Mouse (Mus musculus): ENCODE measurements around the gene Kcnq1. TPM values are rescaled to one million over a fixed set of nuclear protein-coding genes. Genes with fewer than 3 reads are reported as not detected.

The Kcnq1 gene
- polyA plus RNA-seq, 1 experiment from 2014 or later = 13.4 TPM

DNA sequence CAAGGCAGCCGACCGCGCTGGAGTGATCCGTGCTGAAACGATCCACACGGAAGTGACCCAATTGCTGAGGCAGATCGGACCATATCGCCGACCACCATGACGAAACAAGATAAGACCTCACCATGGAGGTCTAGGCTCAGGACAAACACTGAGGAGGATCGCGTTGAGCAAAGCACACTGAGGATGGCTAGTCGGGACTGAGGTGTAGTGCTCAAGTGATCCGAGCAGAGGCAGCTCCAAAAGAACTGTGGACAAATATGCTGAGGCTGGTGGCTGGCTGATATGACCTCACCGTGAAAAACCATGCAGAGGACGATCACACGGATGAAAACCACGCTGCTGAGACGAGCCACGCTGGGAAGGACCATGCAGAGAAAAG is 189.8 kb downstream of the Kcnq1 start:
- Histone ChIP-seq H3K9me3 (replicated peaks; ENCODE audit: low read length) (no peaks in the 10 kb centered on the region), H3K9ac (ENCODE audit: low read depth, low read length) (peak overlapping the region; percentile 59), H3K36me3 (ENCODE audit: insufficient read depth, low read length) (no peaks in the 10 kb centered on the region), H3K27ac (peak overlapping the region; percentile 79), H3K4me1 (replicated peaks; ENCODE audit: insufficient read depth, low read length) (peaks cover 2% of the 10 kb centered on the region; the same call in 1 of the 2 replicates), H3K4me3 (replicated peaks; ENCODE audit: low read depth, low read length) (peak overlapping the region; percentile 44), H3K27me3 (ENCODE audit: insufficient read depth, low read length) (no peaks in the 10 kb centered on the region), H3K4me2 (ENCODE audit: low read length) (peak overlapping the region; percentile 59)
- ATAC-seq (replicated peaks; ENCODE audit: low FRiP score, low read depth) (peak; percentile 18; the same call in 1 of the 2 replicates), DNase-seq (ENCODE audit: low spot score) (no peak)
- 52% methylated on average over 20 of the region's 20 CpGs for WGBS
- no peak for TF ChIP-seq CTCF (IDR thresholded peaks at IDR 0.05; ENCODE audit: low read depth)

DNA sequence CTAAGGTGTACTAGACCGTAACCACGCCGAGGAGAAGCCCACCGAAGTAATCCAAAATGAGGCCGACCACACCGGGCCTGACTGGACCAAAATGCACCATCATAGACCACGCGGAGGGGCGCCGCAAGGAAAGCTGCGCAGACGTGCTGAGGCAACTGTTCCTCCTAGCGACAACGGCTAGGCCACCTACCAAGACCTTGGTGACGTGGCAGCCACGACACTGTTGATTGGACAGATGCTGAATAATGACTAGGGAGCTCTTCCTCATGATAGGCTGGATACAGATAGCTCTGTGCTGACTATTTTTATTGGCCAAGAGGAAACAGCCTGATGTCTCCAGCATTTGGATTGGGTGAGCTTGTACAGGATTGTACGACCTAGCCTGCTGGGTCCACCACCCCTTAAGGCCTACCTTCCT is 190.2 kb downstream of the Kcnq1 start:
- 59% methylated on average over 17 of the region's 17 CpGs for WGBS
- Histone ChIP-seq H3K36me3 (ENCODE audit: insufficient read depth, low read length) (no peaks in the 10 kb centered on the region), H3K4me1 (replicated peaks; ENCODE audit: insufficient read depth, low read length) (no peaks in the 10 kb centered on the region), H3K9me3 (replicated peaks; ENCODE audit: low read length) (no peaks in the 10 kb centered on the region), H3K9ac (ENCODE audit: low read depth, low read length) (peak overlapping the region; percentile 59), H3K4me3 (replicated peaks; ENCODE audit: low read depth, low read length) (peak overlapping the region; percentile 44), H3K27me3 (ENCODE audit: insufficient read depth, low read length) (no peaks in the 10 kb centered on the region), H3K27ac (peak overlapping the region; percentile 79), H3K4me2 (ENCODE audit: low read length) (peak overlapping the region; percentile 59)
- 0 out of 2 replicates have a peak, but pooled peaks have one; percentile 1 for TF ChIP-seq CTCF (IDR thresholded peaks at IDR 0.05; ENCODE audit: low read depth)
- DNase-seq (ENCODE audit: low spot score) = peak; percentile 95
- peak; percentile 97 for ATAC-seq (replicated peaks; ENCODE audit: low FRiP score, low read depth)

DNA sequence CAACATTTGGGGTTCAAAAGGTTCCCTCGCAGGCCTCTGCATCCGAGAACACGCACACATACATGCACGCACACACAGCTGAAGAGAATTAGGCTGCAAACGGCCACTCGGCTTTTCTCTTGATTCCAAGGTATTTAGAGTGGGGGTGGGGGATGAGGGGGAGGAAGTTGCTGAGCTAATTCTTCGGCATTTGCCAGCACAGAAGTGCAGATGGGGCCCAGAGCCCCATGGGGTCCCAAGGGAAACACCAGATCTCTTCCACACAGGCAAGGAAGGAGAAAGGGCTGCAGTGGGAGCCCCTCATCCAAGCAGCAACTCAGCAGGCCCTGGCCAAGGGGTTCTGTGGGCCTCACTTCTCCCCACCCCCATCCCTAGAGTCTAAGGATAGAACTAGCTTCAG is 193.9 kb downstream of the Kcnq1 start:
- no peaks in the 10 kb centered on the region for H3K27me3 ChIP-seq (ENCODE audit: insufficient read depth, low read length)
- no peak overlapping the region for H3K27ac ChIP-seq
- DNase-seq (ENCODE audit: low spot score) (no peak), ATAC-seq (replicated peaks; ENCODE audit: low FRiP score, low read depth) (no peak)
- H3K4me3 ChIP-seq (replicated peaks; ENCODE audit: low read depth, low read length) = no peak overlapping the region
- TF ChIP-seq CTCF (IDR thresholded peaks at IDR 0.05; ENCODE audit: low read depth) = no peak
- WGBS = 32% methylated on average over 7 of the region's 7 CpGs
- no peaks in the 10 kb centered on the region for H3K4me1 ChIP-seq (replicated peaks; ENCODE audit: insufficient read depth, low read length)
- H3K4me2 ChIP-seq (ENCODE audit: low read length) = no peak overlapping the region
- H3K36me3 ChIP-seq (ENCODE audit: insufficient read depth, low read length) = no peaks in the 10 kb centered on the region
- no peaks in the 10 kb centered on the region for H3K9me3 ChIP-seq (replicated peaks; ENCODE audit: low read length)
- H3K9ac ChIP-seq (ENCODE audit: low read depth, low read length) = no peak overlapping the region

DNA sequence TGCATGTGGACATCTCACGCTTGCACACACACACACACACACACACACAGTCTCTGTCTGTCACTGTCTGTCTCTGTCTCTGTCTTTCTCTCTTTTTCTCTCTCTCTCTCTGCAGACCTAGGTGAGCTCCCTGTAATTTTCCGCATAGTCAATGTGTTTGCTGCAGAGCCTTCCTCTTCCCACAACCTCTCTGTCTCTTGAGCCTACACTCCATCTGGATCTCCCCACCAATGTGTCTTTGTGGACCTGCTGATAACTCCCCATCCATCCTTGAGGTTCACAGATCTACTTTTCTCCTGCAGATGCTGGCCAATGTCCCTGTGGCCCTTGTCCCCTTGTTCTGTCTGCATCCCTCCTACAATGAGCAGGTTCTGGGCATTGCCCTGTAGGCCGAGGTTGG is 194.5 kb downstream of the Kcnq1 start:
- Histone ChIP-seq H3K4me2 (ENCODE audit: low read length) (no peak overlapping the region), H3K4me3 (replicated peaks; ENCODE audit: low read depth, low read length) (no peak overlapping the region), H3K9me3 (replicated peaks; ENCODE audit: low read length) (no peaks in the 10 kb centered on the region), H3K36me3 (ENCODE audit: insufficient read depth, low read length) (no peaks in the 10 kb centered on the region), H3K27me3 (ENCODE audit: insufficient read depth, low read length) (no peaks in the 10 kb centered on the region), H3K27ac (no peak overlapping the region), H3K9ac (ENCODE audit: low read depth, low read length) (no peak overlapping the region), H3K4me1 (replicated peaks; ENCODE audit: insufficient read depth, low read length) (no peaks in the 10 kb centered on the region)
- WGBS = 90% methylated on average over 3 of the region's 3 CpGs
- no peak for TF ChIP-seq CTCF (IDR thresholded peaks at IDR 0.05; ENCODE audit: low read depth)
- ATAC-seq (replicated peaks; ENCODE audit: low FRiP score, low read depth) = no peak
- DNase-seq (ENCODE audit: low spot score) = no peak

DNA sequence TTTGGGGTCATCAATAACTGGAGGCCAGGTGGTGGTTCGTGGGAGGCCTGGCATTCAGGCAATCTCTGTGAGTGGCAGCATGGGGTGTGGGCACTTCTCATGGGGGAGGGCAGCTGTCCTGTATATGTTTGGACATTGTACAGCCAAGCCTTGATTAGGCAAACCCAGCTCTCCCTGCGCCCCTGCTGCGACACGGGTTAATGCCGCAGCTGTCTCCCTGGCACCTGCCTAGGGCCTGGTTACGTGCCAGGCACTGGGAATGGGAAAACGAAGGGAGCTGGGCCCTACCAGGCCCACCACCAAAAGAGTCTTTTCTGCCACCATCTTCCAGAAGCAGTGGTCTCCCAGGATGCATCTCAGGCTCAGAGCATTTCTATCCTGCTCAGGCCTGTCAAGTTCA is 196.0 kb downstream of the Kcnq1 start:
- Histone ChIP-seq H3K4me2 (ENCODE audit: low read length) (no peak overlapping the region), H3K4me3 (replicated peaks; ENCODE audit: low read depth, low read length) (no peak overlapping the region), H3K27ac (no peak overlapping the region), H3K9me3 (replicated peaks; ENCODE audit: low read length) (no peaks in the 10 kb centered on the region), H3K9ac (ENCODE audit: low read depth, low read length) (no peak overlapping the region), H3K4me1 (replicated peaks; ENCODE audit: insufficient read depth, low read length) (no peaks in the 10 kb centered on the region), H3K27me3 (ENCODE audit: insufficient read depth, low read length) (no peaks in the 10 kb centered on the region), H3K36me3 (ENCODE audit: insufficient read depth, low read length) (no peaks in the 10 kb centered on the region)
- no peak for ATAC-seq (replicated peaks; ENCODE audit: low FRiP score, low read depth)
- TF ChIP-seq CTCF (IDR thresholded peaks at IDR 0.05; ENCODE audit: low read depth) = no peak
- no peak for DNase-seq (ENCODE audit: low spot score)
- WGBS = 87% methylated on average over 7 of the region's 7 CpGs

DNA sequence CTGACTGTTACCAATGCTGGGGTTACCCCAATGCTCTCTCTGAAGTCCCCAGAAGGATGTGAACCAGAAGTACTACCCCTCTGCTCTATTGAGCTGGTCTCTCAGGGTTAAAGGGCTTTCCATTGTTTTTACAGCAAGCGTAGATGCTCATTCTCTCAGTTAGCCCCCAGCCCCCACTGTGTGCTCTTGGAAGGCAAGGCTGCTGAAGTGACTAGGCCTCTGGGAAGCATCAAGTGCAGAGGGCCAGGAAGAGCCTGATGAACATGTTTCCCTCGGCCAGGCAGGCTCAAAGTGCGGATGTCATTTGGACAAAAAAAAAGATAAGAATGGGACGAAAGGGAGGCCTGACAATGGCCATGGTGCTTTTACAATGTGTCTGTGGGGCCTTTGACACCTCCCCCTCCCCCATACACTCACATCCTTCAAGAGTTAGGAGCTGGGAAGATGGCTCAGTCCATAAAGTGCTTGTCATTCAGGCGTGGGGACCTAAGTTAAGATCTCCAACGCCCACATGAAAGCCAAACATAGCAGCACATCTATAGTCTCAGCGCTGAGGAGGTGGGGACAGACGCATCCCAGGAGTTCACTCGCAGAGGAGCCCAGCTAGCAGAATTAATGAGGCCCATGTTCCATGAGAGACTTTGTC is 196.6 kb downstream of the Kcnq1 start:
- 39% methylated on average over 9 of the region's 9 CpGs for WGBS
- Histone ChIP-seq H3K4me1 (replicated peaks; ENCODE audit: insufficient read depth, low read length) (no peaks in the 10 kb centered on the region), H3K27me3 (ENCODE audit: insufficient read depth, low read length) (no peaks in the 10 kb centered on the region), H3K4me2 (ENCODE audit: low read length) (no peak overlapping the region), H3K27ac (no peak overlapping the region), H3K36me3 (ENCODE audit: insufficient read depth, low read length) (no peaks in the 10 kb centered on the region), H3K9me3 (replicated peaks; ENCODE audit: low read length) (no peaks in the 10 kb centered on the region), H3K4me3 (replicated peaks; ENCODE audit: low read depth, low read length) (no peak overlapping the region), H3K9ac (ENCODE audit: low read depth, low read length) (no peak overlapping the region)
- DNase-seq (ENCODE audit: low spot score) (no peak), ATAC-seq (replicated peaks; ENCODE audit: low FRiP score, low read depth) (no peak)
- no peak for TF ChIP-seq CTCF (IDR thresholded peaks at IDR 0.05; ENCODE audit: low read depth)

DNA sequence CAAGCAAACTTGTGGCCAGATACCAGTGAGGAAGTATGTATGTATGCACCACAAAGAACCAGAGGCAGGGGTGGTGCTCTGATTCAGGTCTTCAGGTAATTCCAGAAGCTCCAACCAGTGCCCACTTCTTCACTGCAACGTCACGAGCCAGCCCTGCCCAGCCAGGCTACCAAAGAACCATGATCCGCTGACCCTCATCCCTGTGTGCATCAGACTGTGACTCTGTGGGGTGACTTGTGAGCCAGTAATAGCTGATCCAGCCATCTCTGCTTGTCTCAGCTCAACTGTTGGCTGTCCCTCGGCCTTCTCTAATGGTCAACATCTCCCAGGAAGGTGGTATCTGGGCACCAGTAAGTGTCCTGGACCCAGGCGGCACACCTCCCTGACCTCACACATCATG is 197.4 kb downstream of the Kcnq1 start:
- TF ChIP-seq CTCF (IDR thresholded peaks at IDR 0.05; ENCODE audit: low read depth) = no peak
- H3K36me3 ChIP-seq (ENCODE audit: insufficient read depth, low read length) = no peaks in the 10 kb centered on the region
- no peaks in the 10 kb centered on the region for H3K9me3 ChIP-seq (replicated peaks; ENCODE audit: low read length)
- WGBS = 79% methylated on average over 5 of the region's 5 CpGs
- no peak overlapping the region for H3K4me2 ChIP-seq (ENCODE audit: low read length)
- no peaks in the 10 kb centered on the region for H3K4me1 ChIP-seq (replicated peaks; ENCODE audit: insufficient read depth, low read length)
- ATAC-seq (replicated peaks; ENCODE audit: low FRiP score, low read depth) = no peak
- no peak overlapping the region for H3K27ac ChIP-seq
- no peaks in the 10 kb centered on the region for H3K27me3 ChIP-seq (ENCODE audit: insufficient read depth, low read length)
- no peak overlapping the region for H3K9ac ChIP-seq (ENCODE audit: low read depth, low read length)
- H3K4me3 ChIP-seq (replicated peaks; ENCODE audit: low read depth, low read length) = no peak overlapping the region
- DNase-seq (ENCODE audit: low spot score) = no peak
